Mouse (Mus musculus) kidney, postnatal 36 days (tissue): Measurements from ENCODE around the gene Phldb1.

Experiments used
- DNase-seq, 2 experiments: peaks; one replicate each; pipeline ENCODE4 v3.0.0; 2021 to 2022; ENCODE audit warnings: mixed read lengths in 2 of 2

Gene Phldb1

DNA sequence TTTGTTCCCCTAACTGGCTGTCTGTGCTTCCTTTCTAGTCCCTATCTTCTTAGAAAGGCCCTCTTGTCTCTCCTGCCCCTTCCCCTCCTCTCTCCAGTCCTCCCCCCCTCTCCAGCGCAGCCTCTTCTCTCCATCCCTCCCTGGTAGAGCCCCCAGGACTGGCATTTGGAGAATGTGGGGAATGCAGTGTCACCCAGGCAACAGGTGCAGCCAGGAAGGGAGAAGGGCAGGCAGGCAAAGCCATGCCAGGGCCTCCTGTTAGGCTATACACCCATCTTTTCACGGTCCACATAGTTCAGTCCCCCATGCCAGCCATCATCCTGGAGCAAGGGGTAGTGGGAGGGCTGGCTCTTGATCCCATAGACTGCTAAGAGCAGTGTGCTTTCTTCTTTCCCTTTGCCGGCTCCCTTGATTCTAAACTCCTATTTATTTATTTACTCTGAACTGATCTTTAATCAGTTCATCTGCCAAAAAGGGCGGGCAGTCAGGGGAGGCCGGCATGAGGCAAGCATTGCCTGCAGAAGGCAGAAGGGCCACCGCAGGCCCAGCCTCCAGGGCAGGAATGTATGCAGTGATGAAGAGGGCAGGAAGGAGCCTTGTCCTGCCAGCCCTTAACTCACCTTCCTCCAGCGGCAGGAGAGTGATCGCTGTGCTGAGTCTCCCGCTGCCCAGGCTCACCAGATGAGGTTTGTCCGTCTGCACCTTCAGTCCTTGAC, 8.4 kb downstream of the Phldb1 start:
- DNase-seq = peak; percentile 70 to 74

DNA sequence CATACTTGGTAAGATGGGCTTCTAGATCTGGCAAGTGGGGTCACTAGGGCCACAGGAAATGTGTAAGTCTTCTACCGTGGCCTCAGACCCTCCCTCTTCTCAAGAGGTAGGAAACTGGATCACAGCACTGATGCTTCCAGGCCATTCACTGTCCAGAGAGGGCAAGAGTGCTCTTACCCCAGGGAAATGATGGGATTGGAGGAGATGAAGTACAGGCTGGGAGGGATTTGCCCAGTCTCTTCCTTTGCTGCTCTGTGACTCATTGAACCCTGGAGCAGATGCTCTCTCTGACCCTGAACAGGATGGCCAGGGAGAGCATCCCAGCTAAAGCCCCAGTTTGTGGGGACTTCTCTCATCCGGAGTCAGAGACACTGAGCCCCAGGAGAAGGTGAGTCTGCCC, 10.3 kb downstream of the Phldb1 start:
- DNase-seq = no peak

DNA sequence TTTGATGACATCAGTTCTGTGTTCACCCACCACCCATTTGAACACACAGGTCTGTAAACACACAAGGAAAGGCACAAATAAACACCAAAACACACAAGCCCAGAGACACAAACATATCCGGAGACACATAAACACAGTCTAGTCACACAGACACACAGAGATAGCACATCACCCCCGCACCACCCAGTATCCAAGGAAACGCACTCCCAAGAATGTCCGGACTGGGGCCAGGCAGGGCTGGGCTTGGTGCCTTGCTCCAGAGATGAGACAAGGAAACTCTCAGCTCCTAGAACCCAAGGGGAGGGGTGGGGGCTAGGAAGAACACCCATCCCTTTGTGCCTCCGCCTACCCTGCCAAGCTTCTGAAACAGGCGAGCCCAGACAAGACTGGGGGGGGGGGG, 10.8 kb downstream of the Phldb1 start:
- DNase-seq = peak; percentile 63 to 73

DNA sequence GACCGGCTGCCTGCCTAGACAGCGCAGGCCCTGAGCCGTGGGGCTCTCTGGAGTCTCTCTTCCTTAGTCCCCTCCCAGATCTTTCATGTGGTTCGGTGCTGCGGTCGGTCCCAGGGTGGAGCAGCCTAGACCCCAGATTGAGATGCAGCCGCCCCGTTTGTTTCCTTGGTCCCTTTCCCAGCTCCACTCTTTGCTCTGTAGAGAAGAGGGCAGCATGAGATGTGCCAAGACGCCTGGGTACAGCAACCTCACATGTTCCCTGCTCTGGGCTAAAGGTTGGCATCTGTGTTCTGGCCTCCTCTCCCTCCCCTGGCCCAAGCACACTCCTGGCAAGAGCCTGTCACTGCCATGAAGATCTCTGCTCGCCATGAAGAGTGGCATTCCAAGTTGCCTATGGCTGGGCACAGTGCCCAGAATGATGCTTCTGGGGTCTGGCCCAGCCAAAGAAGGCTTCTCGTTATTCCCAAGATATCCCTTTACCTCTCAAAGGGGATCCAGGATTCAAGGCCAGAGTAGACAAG, 11.4 kb downstream of the Phldb1 start:
- peak in 1 of 2 experiments; percentile 42 for DNase-seq

DNA sequence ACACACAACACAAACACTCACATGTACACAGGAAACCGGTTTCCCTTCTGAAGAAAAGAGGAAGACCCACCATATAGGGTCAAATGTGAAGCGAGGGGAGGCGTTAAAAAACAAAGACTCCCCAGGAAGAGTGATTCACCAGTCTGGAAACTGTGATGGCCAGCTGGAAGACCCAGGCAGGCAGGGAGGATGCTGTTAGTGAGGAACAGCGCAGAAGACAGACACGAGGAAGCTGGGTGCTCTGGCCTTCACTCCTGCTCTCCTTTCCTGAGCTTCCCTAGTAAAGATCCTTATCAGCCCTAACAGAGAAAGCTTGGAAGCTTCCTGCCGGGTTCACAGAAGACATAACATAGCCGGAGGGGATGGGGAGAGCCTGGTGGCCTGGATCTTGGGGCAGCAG, 12.0 kb downstream of the Phldb1 start:
- DNase-seq = peak in 1 of 2 experiments; percentile 44

DNA sequence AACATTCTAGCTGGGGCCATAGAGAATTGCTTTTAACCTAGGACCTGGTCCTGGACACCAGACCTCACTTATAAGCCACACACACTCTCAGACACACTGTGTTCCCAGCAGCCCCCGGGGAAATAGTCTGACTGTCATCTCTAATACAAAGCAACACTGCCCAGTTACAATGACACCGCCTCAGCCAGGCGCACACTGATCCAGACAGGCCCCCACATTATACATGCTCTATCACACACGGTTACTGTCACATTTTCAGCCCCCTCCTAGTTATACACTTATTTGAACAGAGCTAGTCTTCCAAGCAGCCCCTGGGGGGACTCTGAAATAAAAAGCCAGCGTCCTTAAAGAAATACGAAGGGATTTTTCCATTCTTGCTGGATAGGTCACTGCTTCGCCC, 12.4 kb downstream of the Phldb1 start:
- DNase-seq = no peak

DNA sequence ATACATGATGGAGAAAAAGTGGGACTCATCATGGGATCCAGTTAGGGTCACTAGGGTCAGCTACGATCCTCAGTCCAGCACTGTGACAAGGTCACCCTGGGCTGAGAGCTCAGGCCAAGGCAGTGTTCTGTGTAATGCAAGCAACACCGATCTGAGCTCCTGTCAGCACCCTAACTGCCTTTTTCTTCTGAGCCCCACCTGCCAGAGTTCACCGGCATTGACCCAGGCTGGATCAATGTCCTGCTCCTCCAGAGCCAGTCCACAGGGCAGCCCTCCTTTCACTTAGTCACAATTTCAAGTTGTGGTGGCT, 13.2 kb downstream of the Phldb1 start:
- DNase-seq = no peak

DNA sequence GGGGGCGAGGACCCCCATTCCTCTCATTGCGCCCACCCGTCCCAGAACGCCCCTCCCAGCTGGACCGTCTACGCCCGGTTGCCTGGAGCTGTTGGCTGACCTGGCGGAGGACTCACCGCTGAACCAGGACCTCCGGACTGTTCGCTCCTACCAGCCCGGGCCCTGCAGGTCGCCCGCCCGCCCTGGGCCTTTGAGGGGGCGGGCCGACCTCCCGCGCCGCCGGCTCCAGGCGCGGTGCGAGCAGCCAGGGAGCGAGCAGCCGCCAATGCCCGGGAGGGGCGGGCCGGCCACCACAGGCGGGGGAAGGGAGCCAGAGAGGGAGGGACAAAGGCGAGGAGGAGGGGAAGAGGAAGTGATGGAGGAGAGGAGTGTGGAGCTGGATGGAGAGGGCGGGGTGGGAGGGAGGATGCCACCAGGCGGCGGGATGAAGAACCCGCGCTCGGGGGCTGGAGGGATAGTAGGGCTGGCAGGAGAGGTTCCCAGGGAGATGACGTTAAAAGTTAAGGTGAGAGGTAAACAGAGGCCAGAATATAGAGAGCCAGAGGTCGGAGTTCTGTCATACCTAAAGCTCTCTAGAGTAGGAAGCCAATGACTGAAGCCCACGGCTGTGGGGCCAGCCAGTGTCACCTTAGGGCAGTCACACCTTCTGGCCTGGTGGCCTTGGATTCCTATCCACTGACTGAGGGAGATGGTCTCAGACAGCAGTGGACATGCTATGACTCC, 13.7 kb downstream of the Phldb1 start:
- DNase-seq = peak; percentile 93

DNA sequence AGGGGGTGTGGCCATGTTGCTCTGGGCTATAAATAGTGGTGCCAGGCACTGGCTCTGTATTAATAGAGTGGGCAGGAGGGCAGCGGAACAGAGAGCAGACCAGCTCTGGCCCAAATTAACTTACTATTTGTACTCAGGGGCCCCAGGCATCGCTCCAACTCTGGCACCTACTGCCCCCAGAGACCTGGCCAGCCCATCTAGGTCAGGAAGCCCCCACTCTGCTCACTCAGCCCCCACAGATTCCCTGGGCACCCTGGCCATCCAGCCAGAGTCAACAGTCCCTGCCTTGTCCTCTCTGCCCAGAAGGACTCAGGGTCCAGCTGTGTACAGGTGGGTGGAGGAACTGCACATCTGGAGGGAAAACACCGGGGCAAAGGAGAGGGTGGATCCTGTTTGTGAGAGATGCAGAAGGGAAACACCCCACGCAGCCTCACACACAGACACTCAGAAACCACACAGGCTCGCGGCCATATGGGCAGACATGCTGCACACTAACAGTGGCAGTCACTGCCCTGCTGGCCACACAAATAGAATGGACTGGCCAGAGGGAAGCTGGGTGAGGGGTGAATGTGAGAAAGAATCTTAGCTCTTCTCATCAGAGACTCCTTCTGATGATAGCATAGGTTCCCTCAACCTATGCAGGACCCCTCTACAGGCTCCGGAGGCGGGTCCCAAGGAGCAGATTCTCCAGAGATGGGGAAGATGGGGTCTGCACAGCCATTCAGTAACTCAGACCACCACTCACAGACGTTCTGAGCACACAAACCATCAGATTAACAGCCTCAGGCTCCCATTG, 14.4 kb downstream of the Phldb1 start:
- DNase-seq = no peak

DNA sequence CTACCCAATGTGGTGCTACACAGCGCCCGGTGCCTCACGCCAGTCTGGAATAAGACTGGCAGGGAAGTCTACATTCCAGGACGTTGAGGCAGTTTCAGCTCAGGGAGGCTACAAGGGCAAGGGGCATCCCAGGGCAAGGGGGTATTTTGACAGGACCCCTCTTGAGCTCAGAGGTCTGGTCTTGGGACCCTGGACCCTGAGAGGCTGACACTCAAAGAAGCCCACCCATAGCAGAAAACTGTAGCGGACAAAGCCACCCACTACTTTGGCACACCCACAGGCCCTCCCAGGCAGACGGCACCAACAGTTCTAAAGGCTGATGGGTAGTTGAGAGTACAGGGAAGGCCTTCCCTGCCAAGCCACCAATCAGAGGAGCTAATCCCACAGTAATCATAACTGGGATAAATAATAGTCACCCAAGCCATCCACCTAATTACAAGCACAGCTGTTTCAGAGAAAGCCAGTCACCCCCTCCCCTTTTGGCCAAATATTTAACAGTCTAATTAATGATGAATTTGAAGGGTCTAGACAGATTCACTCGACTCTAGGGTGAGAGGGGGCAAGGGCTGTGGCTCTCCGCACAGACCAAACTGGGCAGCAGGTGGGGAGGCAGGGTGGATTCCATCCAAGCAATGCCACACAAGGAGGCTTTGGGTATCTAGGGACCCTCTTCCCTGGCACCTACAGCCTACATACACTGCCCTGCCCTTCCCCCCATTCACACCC, 15.2 kb downstream of the Phldb1 start:
- DNase-seq = no peak

DNA sequence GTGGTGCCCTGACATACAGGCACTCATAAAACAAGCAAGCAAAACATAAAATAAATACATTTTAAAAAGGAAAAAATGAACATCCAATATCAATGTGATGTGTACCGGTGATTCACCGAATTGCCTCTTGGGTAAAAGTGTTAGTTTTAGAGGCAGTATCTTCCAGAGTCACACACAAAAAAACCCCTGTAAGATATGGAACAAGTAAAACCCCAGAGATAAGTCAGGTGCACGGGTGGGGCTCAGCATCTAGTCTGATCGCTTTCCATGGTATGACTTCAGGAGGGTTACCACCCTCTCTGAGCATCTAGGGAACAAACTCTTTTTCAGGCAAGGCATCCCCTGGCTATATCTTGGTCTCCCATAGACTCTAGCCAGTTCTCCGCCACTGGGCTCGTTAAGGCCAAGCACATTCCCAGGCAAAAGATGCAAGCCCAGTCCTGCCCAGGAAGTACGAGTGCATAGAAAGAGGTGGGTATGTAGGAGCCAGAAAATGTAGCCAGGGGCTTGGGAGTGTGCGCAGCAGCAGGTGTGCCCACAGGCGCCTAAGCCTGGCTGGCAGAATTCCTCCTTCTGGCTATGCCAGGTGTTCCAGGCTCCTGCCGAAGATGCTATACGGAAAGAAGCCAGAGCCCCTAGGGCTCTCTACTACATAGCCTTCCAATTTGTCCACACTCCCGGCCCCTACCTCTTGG, 15.9 kb downstream of the Phldb1 start:
- no peak for DNase-seq

DNA sequence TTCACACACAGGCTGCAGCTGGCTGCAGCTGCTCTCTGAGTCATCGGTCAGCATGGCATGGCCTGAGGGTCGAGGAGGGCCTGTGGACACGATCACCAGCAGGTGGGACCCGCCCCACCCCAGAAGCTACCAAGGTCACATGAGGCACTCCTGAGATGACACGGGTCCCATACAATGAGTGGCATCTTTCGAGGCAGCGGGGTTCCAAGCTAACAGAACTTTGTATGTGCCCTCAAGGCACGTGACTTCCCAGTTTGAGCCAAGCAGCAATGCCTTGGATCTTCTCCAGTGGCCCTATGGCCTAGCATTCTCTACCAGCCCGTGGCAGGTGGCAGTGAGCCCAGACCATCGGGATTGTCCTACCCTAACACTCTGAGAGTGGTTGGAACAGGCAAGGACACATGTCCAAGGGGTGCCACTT, 17.2 kb downstream of the Phldb1 start:
- DNase-seq = peak; percentile 90 to 91

DNA sequence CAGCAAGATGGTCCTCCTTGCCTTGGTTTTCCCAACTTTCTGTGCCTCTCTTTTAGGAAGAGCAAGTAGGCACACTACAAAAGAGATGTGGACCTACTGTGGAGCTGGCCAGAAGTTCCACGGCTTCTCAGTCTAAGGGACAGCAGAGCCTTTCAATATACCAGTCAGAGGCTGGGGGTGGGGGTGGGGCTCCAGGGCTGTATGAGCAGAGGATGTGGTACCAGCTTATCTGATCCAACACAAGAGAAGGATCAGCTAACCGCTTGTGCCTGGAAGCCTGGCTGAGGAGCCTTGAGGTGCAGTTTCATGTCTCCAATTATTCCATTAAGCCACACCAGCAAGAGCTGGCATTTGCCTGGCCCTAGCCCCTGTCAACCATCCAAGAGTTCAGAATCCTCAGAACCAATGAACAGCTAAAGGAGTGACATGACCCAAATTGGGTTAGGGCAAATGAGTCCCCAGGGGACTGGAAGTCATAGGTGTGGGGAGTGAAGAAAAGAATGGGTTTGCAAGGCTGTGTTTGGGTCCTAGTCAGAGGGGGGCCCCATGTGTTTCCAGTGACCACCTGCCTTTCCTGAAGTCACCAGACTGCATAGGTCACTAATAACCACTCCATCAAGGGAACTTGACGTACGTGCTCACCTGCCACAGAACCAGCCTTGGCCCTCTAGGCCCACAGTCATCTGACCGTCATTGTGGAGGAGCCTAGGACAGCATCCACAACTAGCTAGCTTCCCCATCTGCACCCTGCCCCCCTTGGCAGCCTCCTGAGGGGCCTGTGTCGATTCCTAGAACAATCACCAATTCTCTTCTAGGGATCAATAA, 17.8 kb downstream of the Phldb1 start:
- DNase-seq = no peak

DNA sequence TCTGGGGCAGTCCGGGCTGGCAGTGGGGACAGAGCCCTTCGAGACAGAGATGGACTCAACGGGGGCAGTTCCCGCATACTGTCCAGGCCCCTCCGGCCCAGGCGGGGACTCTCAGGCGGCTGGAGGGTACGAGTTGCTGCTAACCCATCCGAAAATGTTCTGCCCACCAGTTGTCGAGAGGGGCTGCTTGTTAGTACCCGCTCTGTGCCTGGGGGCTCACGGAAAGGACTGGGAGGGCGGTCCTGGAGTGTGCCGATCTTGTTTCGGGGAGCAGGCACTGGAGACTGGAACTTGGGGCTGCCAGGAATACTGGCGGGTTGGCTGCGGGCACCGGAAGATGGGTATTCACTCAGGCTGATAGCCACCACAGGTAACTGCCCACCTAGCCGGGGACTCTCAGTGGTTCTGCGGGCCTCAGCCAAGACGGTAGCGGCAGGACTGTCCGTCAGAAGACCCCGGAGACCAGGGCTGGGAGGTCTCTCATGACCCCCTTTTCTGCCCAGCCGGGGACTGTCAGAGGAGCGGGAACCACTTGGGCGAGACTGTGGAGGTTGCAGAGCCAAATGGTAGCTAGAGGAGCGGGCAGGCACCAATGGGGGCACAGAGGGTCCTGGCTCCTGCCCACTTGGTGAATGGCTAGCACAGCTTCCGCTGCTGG, 19.2 kb downstream of the Phldb1 start:
- DNase-seq = no peak

DNA sequence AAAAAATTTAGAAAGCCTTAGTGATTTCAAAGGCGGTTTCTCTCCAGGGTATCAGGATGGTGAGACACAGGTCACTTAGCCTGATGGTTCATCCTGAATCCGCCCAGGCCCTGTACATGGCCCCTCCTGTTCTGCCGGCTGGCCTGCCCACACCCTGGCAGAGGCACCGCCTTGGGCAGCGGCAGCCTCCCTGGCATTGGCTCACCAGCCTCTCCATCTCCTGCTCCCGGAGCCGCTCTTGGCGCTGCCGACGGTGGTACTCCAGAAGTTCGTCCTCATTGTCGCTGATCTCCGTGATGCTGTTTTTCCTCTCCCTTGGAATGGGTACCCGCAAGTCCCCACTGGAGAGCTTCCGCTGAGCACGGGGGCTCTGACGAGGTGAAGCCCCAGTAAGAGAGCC, 19.9 kb downstream of the Phldb1 start:
- DNase-seq = no peak

DNA sequence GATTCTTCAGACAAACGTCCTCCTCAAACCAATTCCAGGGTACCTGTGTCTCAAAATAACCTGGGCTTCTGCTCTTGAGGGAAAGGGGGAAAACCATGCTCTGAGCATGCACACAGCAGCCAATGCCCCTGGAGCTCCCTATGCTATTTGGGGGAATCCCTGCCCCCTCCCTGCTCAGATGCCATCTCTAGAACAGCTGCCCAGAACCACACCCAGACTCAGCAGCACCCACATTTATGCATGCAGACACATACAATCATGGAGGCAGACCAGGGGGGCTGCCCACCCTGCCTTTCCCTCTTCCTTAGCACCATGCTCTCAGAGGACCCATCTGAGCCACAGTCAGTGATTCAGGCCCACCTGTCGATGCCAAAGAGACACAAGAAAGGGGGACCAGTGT, 21.4 kb downstream of the Phldb1 start:
- no peak for DNase-seq

DNA sequence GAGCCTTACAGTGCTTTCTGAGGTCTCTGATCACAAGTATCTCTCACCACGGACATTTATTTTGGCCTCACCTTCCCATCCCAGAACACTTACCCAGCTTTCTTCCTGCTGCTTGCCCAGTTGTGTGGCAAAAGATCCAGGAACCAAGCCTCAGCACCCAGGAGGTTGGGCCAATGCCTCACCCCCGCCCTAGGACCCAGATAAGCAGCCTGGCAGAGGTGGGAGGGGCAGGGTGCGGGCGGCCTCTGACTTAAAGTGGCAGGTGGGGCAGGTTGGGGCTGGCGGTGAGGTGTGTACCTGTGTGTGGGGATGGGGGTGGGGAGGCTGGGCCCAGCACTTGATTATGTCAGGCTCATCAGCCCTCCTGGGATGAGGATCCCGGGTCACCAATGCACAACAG, 21.9 kb downstream of the Phldb1 start:
- no peak for DNase-seq

DNA sequence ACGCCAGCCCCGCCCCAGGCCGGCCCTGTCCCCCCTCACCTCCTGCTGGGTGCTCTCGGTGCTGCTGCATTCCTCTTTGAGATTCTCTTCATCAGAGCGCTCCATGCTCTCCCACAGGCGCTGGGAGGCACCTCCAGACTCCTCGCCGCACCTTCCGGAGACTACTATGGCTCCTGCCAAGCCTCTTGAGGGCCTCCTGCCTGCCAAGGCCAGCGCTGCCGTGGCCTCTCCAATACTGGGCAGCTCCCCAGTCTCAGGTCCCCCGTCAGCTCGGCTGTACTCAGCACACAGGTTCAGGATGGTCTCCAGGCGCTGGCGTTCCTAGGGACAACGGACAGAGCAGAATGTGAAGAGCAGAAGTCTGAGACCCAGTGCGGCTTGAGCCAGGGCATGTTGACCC, 23.4 kb downstream of the Phldb1 start:
- DNase-seq = no peak

DNA sequence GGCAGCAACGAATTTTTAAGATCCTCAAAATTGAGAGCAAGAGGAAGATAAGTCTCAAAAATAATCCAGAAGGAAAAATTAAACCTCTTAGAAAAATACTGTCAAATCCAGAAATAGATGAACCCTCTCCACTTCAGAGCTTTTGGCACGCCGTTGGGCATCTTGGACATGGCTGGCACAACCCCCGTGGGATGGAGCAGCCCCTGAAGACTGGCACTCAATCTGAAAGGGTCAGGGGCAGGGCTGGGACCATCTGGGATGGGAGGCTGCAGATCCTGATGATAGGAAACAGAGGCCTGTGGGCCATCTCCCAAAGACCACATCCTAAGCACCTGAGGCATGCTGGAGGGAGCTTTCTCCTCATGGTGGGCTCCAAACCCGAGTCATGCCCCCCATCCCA, 24.8 kb downstream of the Phldb1 start:
- DNase-seq = no peak

DNA sequence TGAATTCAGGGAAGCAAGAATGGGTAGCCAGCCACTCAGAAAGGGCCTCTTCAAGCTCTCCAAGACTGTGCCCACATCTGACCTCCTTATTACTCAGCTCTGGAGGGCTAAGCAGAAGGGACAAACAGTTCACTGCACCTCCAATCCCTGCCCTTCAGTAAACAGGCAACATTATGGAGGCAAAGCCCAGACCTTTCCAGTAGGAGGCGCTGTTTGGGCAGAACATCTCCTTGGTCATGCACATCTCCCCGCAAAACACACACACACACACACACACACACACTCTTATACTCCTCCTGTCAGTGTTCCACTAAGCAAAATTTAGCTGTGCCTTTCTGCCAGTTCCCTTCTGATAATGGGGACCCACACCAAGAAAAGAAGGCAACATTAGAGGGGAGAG, 25.4 kb downstream of the Phldb1 start:
- peak; percentile 46 to 74 for DNase-seq

DNA sequence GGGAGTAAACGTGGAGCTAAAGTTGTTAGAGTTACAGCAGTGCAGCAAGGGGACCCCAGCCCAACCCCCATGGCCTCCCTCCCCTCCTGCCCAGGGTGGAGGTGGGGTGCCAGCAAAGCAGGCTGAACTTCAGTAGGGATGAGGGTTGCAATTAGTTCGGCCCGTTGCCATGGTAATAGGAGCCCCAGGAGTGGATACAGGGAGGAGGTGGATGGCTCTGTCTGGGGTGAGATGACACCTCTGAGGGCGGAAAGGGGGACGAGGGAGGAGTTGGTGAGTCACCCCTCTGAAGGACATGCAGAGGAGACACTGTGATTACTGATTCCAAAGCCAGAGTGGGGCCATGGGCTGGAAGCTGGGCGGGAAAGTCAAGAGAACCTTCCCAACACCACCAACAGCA, 26.1 kb downstream of the Phldb1 start:
- DNase-seq = no peak
